Mouse (Mus musculus): ENCODE data around the gene Cdk4. TPM values are rescaled to one million over a fixed set of nuclear protein-coding genes. Genes with fewer than 3 reads are reported as not detected.

Gene Cdk4
- total and polyA plus RNA-seq, 2 experiments from 2014 or later, result 392 to 457 TPM

GRCm38 (mm10) chr10:127099191-127099590 lies 35.9 kb downstream of the Cdk4 start:
- H3K4me1 ChIP-seq (ENCODE audit: control insufficient read depth, insufficient read depth), result no peaks in the 10 kb centered on the region
- H3K4me2 ChIP-seq (ENCODE audit: low read depth, low read length), result no peak overlapping the region
- H3K36me3 ChIP-seq (replicated peaks; ENCODE audit: control insufficient read depth, insufficient read depth, low read length), result peaks cover 38% of the 10 kb centered on the region
- no peaks in the 10 kb centered on the region for H3K9me3 ChIP-seq (replicated peaks; ENCODE audit: control insufficient read depth, low read length)
- no peaks in the 10 kb centered on the region for H3K27me3 ChIP-seq (ENCODE audit: control insufficient read depth, insufficient read depth, low read length)
- H3K4me3 ChIP-seq (ENCODE audit: low read depth, low read length), result no peak overlapping the region
- H3K9ac ChIP-seq (replicated peaks; ENCODE audit: low read depth, low read length), result no peak overlapping the region
- H3K27ac ChIP-seq (ENCODE audit: low read depth), result no peak overlapping the region
- TF ChIP-seq CTCF (IDR thresholded peaks at IDR 0.05; ENCODE audit: low read depth), result no peak
- TF ChIP-seq EP300 (IDR thresholded peaks at IDR 0.05; ENCODE audit: low read depth), result no peak
- 83% methylated on average over 10 of the region's 10 CpGs for WGBS
- no peak for DNase-seq (ENCODE audit: low spot score)
- ATAC-seq (ENCODE audit: insufficient read depth, low read depth), result no peak

GRCm38 (mm10) chr10:127099868-127100267 lies 36.5 kb downstream of the Cdk4 start:
- Histone ChIP-seq H3K9ac (replicated peaks; ENCODE audit: low read depth, low read length) (no peak overlapping the region), H3K4me2 (ENCODE audit: low read depth, low read length) (no peak overlapping the region), H3K36me3 (replicated peaks; ENCODE audit: control insufficient read depth, insufficient read depth, low read length) (peaks cover 38% of the 10 kb centered on the region), H3K27ac (ENCODE audit: low read depth) (no peak overlapping the region), H3K4me1 (ENCODE audit: control insufficient read depth, insufficient read depth) (no peaks in the 10 kb centered on the region), H3K4me3 (ENCODE audit: low read depth, low read length) (no peak overlapping the region), H3K9me3 (replicated peaks; ENCODE audit: control insufficient read depth, low read length) (no peaks in the 10 kb centered on the region), H3K27me3 (ENCODE audit: control insufficient read depth, insufficient read depth, low read length) (no peaks in the 10 kb centered on the region)
- WGBS, result 89% methylated on average over 14 of the region's 15 CpGs
- ATAC-seq (ENCODE audit: insufficient read depth, low read depth), result no peak; the same call in 1 of the 2 replicates
- TF ChIP-seq CTCF (IDR thresholded peaks at IDR 0.05; ENCODE audit: low read depth) (no peak), EP300 (IDR thresholded peaks at IDR 0.05; ENCODE audit: low read depth) (no peak)
- DNase-seq (ENCODE audit: low spot score), result no peak

- ATAC-seq (ENCODE audit: insufficient read depth, low read depth), result no peak
- Histone ChIP-seq H3K4me3 (ENCODE audit: low read depth, low read length) (no peak overlapping the region), H3K9ac (replicated peaks; ENCODE audit: low read depth, low read length) (no peak overlapping the region), H3K27ac (ENCODE audit: low read depth) (no peak overlapping the region), H3K4me2 (ENCODE audit: low read depth, low read length) (no peak overlapping the region), H3K9me3 (replicated peaks; ENCODE audit: control insufficient read depth, low read length) (no peaks in the 10 kb centered on the region), H3K4me1 (ENCODE audit: control insufficient read depth, insufficient read depth) (no peaks in the 10 kb centered on the region), H3K36me3 (replicated peaks; ENCODE audit: control insufficient read depth, insufficient read depth, low read length) (peaks cover 38% of the 10 kb centered on the region), H3K27me3 (ENCODE audit: control insufficient read depth, insufficient read depth, low read length) (no peaks in the 10 kb centered on the region)
- TF ChIP-seq EP300 (IDR thresholded peaks at IDR 0.05; ENCODE audit: low read depth), result no peak
- TF ChIP-seq CTCF (IDR thresholded peaks at IDR 0.05; ENCODE audit: low read depth), result no peak
- WGBS, result 72% methylated on average over 8 of the region's 8 CpGs
- DNase-seq (ENCODE audit: low spot score), result no peak
Observed at GRCm38 (mm10) chr10:127100414-127100813, 37.1 kb downstream of the Cdk4 start.

GRCm38 (mm10) chr10:127101151-127101550 lies 37.8 kb downstream of the Cdk4 start:
- no peak for DNase-seq (ENCODE audit: low spot score)
- Histone ChIP-seq H3K27me3 (ENCODE audit: control insufficient read depth, insufficient read depth, low read length) (no peaks in the 10 kb centered on the region), H3K27ac (ENCODE audit: low read depth) (no peak overlapping the region), H3K36me3 (replicated peaks; ENCODE audit: control insufficient read depth, insufficient read depth, low read length) (peaks cover 39% of the 10 kb centered on the region), H3K4me1 (ENCODE audit: control insufficient read depth, insufficient read depth) (no peaks in the 10 kb centered on the region), H3K9me3 (replicated peaks; ENCODE audit: control insufficient read depth, low read length) (no peaks in the 10 kb centered on the region), H3K9ac (replicated peaks; ENCODE audit: low read depth, low read length) (no peak overlapping the region), H3K4me3 (ENCODE audit: low read depth, low read length) (no peak overlapping the region), H3K4me2 (ENCODE audit: low read depth, low read length) (no peak overlapping the region)
- ATAC-seq (ENCODE audit: insufficient read depth, low read depth), result no peak
- TF ChIP-seq EP300 (IDR thresholded peaks at IDR 0.05; ENCODE audit: low read depth), result no peak
- TF ChIP-seq CTCF (IDR thresholded peaks at IDR 0.05; ENCODE audit: low read depth), result no peak
- WGBS, result 82% methylated on average over 6 of the region's 6 CpGs

- TF ChIP-seq EP300 (IDR thresholded peaks at IDR 0.05; ENCODE audit: low read depth), result no peak
- TF ChIP-seq CTCF (IDR thresholded peaks at IDR 0.05; ENCODE audit: low read depth), result no peak
Observed at GRCm38 (mm10) chr10:127103631-127104030, 40.3 kb downstream of the Cdk4 start.

GRCm38 (mm10) chr10:127107563-127108261 lies 44.4 kb downstream of the Cdk4 start:
- H3K4me1 ChIP-seq (ENCODE audit: control insufficient read depth, insufficient read depth), result no peaks in the 10 kb centered on the region
- TF ChIP-seq CTCF (IDR thresholded peaks at IDR 0.05; ENCODE audit: low read depth), result no peak
- no peak for TF ChIP-seq EP300 (IDR thresholded peaks at IDR 0.05; ENCODE audit: low read depth)

More at GRCm38 (mm10) chr10:127103631-127104030, 40.3 kb downstream of the Cdk4 start:
- no peak overlapping the region for H3K9ac ChIP-seq (replicated peaks; ENCODE audit: low read depth, low read length)
- no peak for ATAC-seq (ENCODE audit: insufficient read depth, low read depth)
- H3K27ac ChIP-seq (ENCODE audit: low read depth), result no peak overlapping the region
- no peak overlapping the region for H3K4me2 ChIP-seq (ENCODE audit: low read depth, low read length)
- DNase-seq (ENCODE audit: low spot score), result no peak
- no peak overlapping the region for H3K4me3 ChIP-seq (ENCODE audit: low read depth, low read length)
- H3K36me3 ChIP-seq (replicated peaks; ENCODE audit: control insufficient read depth, insufficient read depth, low read length), result peaks cover 25% of the 10 kb centered on the region
- WGBS, result 62% methylated on average over 7 of the region's 7 CpGs
- no peaks in the 10 kb centered on the region for H3K27me3 ChIP-seq (ENCODE audit: control insufficient read depth, insufficient read depth, low read length)
- no peaks in the 10 kb centered on the region for H3K9me3 ChIP-seq (replicated peaks; ENCODE audit: control insufficient read depth, low read length)
- H3K4me1 ChIP-seq (ENCODE audit: control insufficient read depth, insufficient read depth), result no peaks in the 10 kb centered on the region

More at GRCm38 (mm10) chr10:127107563-127108261, 44.4 kb downstream of the Cdk4 start:
- no peak overlapping the region for H3K9ac ChIP-seq (replicated peaks; ENCODE audit: low read depth, low read length)
- ATAC-seq (ENCODE audit: insufficient read depth, low read depth) (no peak), DNase-seq (ENCODE audit: low spot score) (no peak)
- no peaks in the 10 kb centered on the region for H3K27me3 ChIP-seq (ENCODE audit: control insufficient read depth, insufficient read depth, low read length)
- H3K4me2 ChIP-seq (ENCODE audit: low read depth, low read length), result no peak overlapping the region
- 80% methylated on average over 16 of the region's 16 CpGs for WGBS
- H3K27ac ChIP-seq (ENCODE audit: low read depth), result no peak overlapping the region
- no peaks in the 10 kb centered on the region for H3K9me3 ChIP-seq (replicated peaks; ENCODE audit: control insufficient read depth, low read length)
- peaks cover 16% of the 10 kb centered on the region; the same call in 1 of the 2 replicates for H3K36me3 ChIP-seq (replicated peaks; ENCODE audit: control insufficient read depth, insufficient read depth, low read length)
- H3K4me3 ChIP-seq (ENCODE audit: low read depth, low read length), result no peak overlapping the region

Data from heart, postnatal 0 days (tissue).